Mouse (Mus musculus): ENCODE measurements at regions not wholly inside any gene's neighbourhood (a gene's known extent, or its start where the extent isn't known, plus 50 kb on each side); places are given as distances from the start of the nearest gene placed in this dataset.

DNA sequence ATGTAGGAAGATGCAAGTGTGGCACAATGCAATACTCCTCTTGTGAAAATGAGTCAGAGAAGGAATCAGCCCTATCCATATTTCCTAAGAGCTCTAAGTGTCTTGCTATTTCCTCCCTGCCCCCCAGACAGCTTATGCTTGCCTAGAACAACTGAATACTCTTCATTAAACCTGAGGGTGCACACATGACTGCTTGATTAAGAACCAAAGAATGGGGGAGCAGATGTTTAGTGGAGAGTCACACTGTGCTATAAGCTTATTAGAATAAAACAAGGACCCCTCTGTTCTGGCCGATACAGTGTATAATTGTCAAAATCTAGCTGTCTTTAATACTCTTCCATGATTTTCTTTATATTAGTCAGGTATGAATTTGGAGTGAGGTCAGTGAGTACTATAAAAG lies 458.8 kb upstream of the Mon1b start:
- DNase-seq (ENCODE audit: low spot score in 2 of 2), result no peak

DNA sequence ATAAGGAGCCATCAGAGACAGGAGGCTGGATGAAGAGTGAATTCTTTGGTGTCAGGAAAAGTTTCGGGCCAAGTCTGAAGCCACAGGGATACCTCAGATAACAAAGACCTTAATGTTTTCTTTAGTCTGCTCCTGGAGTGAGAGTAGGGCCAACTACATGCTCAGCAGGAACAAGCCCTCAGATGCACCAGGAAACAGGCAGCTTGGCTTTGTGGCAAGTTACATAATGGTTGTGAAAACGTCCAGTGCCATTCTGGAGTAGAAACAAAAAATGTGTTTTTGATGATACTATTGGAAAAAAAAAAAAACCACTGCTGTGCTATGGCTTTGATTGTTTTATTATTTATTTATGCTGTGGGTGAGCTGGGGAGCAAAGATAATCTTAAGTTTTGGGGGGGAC lies 452.2 kb upstream of the Mon1b start:
- DNase-seq (ENCODE audit: low spot score in 2 of 2), result no peak

DNA sequence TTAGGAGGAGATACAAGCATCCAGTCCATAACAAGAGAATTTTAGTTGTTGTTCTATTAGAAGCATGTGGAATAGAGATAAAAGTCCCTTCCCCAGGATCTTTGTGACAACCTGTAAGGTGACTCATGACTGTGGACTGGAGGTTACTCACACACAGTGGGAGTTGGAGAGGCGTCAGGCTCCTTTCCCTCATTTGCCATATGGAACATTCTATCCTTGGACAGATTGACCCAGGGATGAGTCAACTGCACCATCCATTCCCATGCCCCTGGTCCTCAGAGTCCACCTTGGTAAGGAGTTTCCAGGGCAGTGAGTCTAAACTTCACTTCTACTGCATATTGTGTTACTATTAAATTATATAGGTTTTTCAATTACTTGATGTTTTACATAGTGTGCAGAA lies 444.9 kb upstream of the Mon1b start:
- no peak for DNase-seq (ENCODE audit: low spot score in 2 of 2)

DNA sequence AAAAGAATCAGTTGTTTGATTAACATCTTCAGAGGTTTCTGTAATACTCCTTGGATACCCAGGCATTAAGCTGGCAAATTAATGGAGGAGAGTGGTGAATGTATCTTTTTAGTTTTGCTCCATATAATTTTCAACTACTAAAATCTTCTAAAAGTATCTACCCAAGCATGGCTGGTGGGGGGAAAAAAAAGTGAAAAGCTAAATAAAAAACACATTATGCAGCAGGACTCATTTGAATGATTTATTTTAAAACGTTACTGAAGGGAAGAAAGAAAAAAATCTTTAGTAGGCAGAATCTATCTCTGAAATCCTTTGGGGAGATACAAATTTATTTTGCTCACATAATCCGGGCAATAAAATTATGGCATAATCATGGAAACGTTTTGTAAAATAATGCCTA lies 443.9 kb upstream of the Mon1b start:
- no peak for DNase-seq (ENCODE audit: low spot score in 2 of 2)
